Mouse (Mus musculus) cerebellum, adult 11-12 months (tissue): ENCODE measurements around the gene Eps8l2.

Experiments used
- DNase-seq: peaks from one replicate; pipeline ENCODE4 v3.0.0; 2022

The Eps8l2 gene

GRCm38 (mm10) chr7:141338576-141339131 lies at the start of gene Eps8l2:
TSS of gene Eps8l2 (plus strand) at chr7:141338880.
- DNase-seq, result peak; percentile 40

DNA sequence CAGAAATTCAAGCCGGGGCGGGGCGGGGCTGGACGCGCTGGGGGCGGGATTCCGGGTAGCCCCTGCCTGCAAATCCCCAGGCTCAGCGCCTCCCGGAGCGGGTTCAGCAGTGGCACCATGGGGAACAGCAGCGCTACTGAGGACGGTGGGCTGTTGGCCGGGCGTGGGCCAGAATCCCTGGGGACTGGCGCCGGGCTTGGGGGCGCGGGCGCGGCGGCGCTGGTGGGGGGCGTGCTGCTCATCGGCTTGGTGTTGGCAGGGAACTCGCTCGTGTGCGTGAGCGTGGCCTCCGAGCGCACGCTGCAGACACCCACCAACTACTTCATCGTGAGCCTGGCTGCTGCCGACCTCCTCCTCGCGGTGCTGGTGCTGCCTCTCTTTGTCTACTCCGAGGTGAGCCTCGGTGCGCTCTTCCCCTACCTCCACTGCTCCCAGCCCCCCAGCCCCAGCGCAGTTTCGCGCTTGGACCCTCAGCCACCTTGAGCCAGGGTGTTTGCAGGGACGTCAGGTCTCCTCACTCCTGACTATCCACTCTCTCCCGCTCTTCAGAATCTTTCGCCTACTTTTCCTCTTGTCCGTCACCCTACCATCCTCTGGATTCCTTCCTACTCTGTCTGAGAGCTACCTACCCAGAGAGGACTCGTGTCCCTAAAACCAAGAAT lies 46.6 kb upstream of the Eps8l2 start, which contains the start of gene Drd4:
TSS of gene Drd4 (plus strand) at position 86 of the 662 bp plus-strand sequence.
- DNase-seq, result no peak

GRCm38 (mm10) chr7:141292583-141293388 lies 45.9 kb upstream of the Eps8l2 start:
- DNase-seq, result no peak

- DNase-seq, result no peak
These were observed 44.7 kb upstream of the Eps8l2 start for GRCm38 (mm10) chr7:141293852-141294471.

DNA sequence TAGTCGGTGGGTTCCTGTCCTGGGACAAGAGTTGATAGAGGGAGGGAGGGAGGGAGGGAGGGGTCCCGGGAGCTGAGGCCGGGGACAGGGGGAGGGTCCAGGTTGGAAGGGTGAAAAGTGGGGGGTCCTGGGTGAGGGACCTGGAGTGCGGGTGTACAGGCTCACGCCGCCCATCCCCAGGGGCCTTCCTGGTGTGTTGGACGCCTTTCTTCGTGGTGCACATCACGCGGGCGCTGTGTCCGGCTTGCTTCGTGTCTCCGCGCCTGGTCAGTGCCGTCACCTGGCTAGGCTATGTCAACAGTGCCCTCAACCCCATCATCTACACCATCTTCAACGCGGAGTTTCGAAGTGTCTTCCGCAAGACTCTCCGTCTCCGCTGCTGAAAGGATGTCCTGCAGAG lies 44.2 kb upstream of the Eps8l2 start:
- no peak for DNase-seq

- no peak for DNase-seq
These were observed 40.6 kb upstream of the Eps8l2 start for GRCm38 (mm10) chr7:141297926-141298650.

DNA sequence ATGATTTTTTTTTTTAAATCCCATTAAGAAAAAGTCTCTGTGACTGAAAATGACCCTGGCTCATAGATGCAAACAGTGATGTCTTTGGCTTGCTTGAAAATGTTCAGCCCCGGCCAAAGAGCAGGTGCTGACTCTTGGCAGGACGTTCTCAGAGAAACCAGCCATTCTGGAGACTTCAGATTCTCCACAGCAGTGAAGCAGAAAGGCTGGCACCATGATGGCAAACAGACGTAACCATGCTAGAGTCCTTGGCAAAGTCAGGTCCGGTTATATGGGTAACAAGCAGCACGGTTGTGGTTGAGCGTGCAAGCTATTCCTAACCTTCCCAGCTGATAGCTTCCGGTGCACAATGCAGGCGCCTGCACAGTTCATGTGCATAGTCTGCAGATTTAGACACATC lies 39.5 kb upstream of the Eps8l2 start:
- DNase-seq, result peak; percentile 89

DNA sequence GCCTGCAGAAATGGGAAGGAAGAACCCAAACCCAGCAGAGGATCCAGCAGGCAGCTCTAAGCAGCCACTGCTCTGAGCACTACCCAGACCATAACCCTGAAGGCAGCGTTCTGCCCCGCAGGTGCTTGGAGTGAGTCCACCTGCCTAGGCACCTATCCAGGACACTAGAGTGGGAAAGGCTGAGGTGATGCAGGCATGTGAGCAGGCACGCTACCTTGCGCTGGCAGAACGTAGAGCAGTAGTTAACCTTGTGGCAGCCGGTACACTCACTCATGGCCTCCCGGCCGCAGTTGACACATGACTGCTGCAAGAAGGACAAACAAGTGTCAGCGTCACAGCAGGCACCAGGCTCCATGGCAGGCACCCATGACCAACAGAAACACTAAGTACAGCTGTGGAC lies 37.3 kb upstream of the Eps8l2 start:
- peak; percentile 74 for DNase-seq

- DNase-seq, result no peak
These were observed 35.9 kb upstream of the Eps8l2 start for GRCm38 (mm10) chr7:141302702-141303268.

GRCm38 (mm10) chr7:141304537-141304936 lies 34.1 kb upstream of the Eps8l2 start:
- no peak for DNase-seq

GRCm38 (mm10) chr7:141314416-141314815 lies 24.3 kb upstream of the Eps8l2 start:
- DNase-seq, result no peak

- no peak for DNase-seq
These were observed 23.6 kb upstream of the Eps8l2 start for GRCm38 (mm10) chr7:141315076-141315475.

DNA sequence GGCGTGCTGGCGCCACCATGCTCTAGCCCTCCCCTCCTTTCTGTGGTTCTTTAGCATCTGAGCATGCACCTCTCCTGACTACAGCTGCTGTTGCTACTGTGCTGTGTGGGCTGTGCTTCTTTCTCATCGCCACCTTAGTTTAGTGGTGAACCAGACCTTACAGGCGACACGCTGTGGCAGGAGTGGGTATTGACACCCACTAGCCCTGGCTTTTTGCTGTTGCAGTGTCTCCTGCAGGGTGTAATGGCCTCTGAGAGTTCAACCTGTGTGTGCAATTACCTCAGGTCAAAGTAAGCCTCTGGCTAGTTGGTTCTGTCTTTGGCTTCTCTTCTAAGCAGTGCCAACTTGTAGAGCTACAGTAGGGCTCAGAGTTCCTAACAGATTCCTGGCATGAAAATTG lies 22.7 kb upstream of the Eps8l2 start:
- no peak for DNase-seq

DNA sequence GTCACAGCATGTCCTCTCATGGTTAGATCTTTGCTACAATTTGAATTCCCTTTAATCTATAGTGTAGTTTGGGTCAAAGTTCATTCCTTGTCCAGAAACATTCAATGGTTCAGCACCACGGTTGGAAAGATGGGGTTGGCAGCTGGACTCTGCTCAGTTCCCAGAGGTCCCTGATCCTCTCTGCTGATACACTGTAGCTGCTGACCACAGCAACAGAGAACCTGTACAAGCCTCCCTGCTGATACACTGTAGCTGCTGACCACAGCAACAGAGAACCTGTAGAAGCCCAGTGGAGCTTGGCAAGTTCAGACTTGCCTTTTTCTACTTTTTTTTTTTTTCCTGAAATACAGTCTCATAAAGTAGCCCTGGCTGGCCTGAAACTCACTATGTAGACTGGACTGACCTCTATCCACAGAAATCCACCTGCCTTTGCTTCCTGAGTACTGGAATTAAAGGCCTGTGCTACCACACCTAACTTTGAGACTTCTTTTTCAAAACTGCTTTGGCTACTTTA lies 21.0 kb upstream of the Eps8l2 start:
- DNase-seq, result no peak

DNA sequence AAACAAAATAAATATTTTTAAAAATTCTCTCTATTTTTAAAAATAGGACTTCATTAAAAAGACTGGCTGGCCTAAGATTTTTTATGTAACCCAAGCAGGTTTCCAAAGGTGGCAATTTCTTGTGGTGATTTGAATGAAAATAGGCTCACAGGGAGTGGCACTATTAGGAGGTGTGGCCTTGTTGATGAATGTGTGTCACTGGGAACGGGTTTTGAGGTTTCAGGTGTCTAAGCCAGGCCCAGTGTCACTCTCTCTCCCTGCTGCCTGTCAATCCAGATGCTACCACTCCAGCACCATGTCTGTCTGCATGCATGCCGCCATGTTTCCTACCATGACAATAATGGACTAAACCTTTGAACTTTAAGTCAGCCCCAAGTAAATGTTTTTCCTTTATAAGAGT lies 19.2 kb upstream of the Eps8l2 start:
- no peak for DNase-seq

- peak; percentile 57 for DNase-seq
These were observed 14.0 kb upstream of the Eps8l2 start for GRCm38 (mm10) chr7:141324686-141325085.

GRCm38 (mm10) chr7:141326546-141327446 lies 11.9 kb upstream of the Eps8l2 start:
- peak; percentile 74 for DNase-seq

DNA sequence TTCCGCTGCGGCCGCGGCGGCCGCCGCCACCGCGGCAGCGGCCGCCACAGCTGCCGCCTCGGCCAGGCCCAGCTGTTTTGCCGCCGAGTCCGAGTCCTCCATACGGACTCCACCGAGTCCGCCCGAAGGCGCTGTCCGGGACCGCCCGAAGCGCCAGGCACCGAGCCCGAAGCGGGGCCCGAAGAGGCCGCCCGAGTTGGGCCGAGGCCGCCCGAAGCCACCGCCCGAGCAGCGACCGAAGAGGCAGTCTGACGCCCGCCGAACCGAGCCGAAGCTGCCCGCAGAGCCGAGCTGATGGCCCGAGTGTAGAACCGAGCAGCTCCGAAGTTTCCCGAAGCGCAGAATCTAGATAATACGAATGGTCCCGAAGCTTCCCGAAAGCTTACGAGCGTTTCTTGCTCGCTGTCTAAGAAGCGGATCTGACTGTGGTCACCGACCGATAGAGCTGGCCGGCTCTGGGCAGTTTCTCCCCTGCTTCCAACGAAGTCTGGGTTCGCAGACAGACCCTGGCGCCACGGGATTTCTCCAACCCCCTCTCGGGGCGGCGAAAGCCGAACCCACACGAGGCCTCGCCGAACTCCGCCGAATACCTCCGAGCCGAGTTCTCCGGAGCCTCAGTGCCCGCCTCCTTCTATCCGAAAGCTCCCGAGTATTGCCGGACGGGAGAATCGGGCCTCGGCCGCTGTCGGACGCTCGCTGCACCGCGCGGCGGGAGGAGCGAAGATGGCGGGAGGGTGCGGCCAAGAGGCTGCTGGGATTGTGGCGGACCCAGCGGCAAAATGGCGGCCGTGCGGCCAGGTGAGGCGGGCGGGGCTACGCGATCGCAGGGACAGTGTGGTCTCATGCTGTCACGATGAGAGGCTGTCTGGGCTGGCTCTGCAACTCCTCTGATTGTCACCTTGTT lies 11.0 kb upstream of the Eps8l2 start, which contains the start of the genes Deaf1 and Tmem80:
TSS of gene Deaf1 (minus strand) at position 222 of the 904 bp plus-strand sequence.
TSS of gene Tmem80 (plus strand) at position 271 of the 904 bp plus-strand sequence.
- peak; percentile 99 for DNase-seq

GRCm38 (mm10) chr7:141328373-141328990 lies 10.2 kb upstream of the Eps8l2 start:
- DNase-seq, result no peak
